Mouse (Mus musculus): ENCODE data around the gene Tdrkh. TPM values are rescaled to one million over a fixed set of nuclear protein-coding genes. Genes with fewer than 3 reads are reported as not detected.

Gene Tdrkh
- polyA plus RNA-seq, 1 experiment: 24.2 TPM

GRCm38 (mm10) chr3:94412530-94412929 is 543 bp upstream of the Tdrkh start:
- DNase-seq (ENCODE audit: low read depth): no peak

GRCm38 (mm10) chr3:94430980-94431379 is 17.9 kb downstream of the Tdrkh start:
- TF ChIP-seq POLR2A (IDR thresholded peaks at IDR 0.05; ENCODE audit: borderline replicate concordance, extremely low read depth, insufficient read depth, insufficient read length, poor library complexity, severe bottlenecking): no peak
- TF ChIP-seq CTCF (IDR thresholded peaks at IDR 0.05; ENCODE audit: borderline replicate concordance, extremely low read depth, insufficient read depth, insufficient read length): no peak
- DNase-seq (ENCODE audit: low read depth): no peak

More at GRCm38 (mm10) chr3:94412530-94412929, 543 bp upstream of the Tdrkh start:
- TF ChIP-seq POLR2A (IDR thresholded peaks at IDR 0.05; ENCODE audit: borderline replicate concordance, extremely low read depth, insufficient read depth, insufficient read length, poor library complexity, severe bottlenecking) (no peak), CTCF (IDR thresholded peaks at IDR 0.05; ENCODE audit: borderline replicate concordance, extremely low read depth, insufficient read depth, insufficient read length) (0 out of 2 replicates have a peak, but pooled peaks have one; percentile 1)

GRCm38 (mm10) chr3:94434305-94434704 is 21.2 kb downstream of the Tdrkh start:
- no peak for TF ChIP-seq CTCF (IDR thresholded peaks at IDR 0.05; ENCODE audit: borderline replicate concordance, extremely low read depth, insufficient read depth, insufficient read length)
- no peak for TF ChIP-seq POLR2A (IDR thresholded peaks at IDR 0.05; ENCODE audit: borderline replicate concordance, extremely low read depth, insufficient read depth, insufficient read length, poor library complexity, severe bottlenecking)
- DNase-seq (ENCODE audit: low read depth): no peak

- DNase-seq (ENCODE audit: low read depth): no peak
- TF ChIP-seq CTCF (IDR thresholded peaks at IDR 0.05; ENCODE audit: borderline replicate concordance, extremely low read depth, insufficient read depth, insufficient read length) (no peak), POLR2A (IDR thresholded peaks at IDR 0.05; ENCODE audit: borderline replicate concordance, extremely low read depth, insufficient read depth, insufficient read length, poor library complexity, severe bottlenecking) (no peak)
These were observed 23.3 kb downstream of the Tdrkh start for GRCm38 (mm10) chr3:94436420-94436819.

- DNase-seq (ENCODE audit: low read depth): peak; percentile 33
These were observed 28.1 kb downstream of the Tdrkh start for GRCm38 (mm10) chr3:94441182-94441581.

GRCm38 (mm10) chr3:94442951-94443596 is 30.0 kb downstream of the Tdrkh start, which contains the start of gene Mrpl9:
Gene Mrpl9, plus strand, starts transcription at chr3:94443318.
- DNase-seq (ENCODE audit: low read depth): peak; percentile 97
- no peak for TF ChIP-seq CTCF (IDR thresholded peaks at IDR 0.05; ENCODE audit: borderline replicate concordance, extremely low read depth, insufficient read depth, insufficient read length)
- TF ChIP-seq POLR2A (IDR thresholded peaks at IDR 0.05; ENCODE audit: borderline replicate concordance, extremely low read depth, insufficient read depth, insufficient read length, poor library complexity, severe bottlenecking): peak; percentile 85; the same call in 1 of the 2 replicates

More at GRCm38 (mm10) chr3:94441182-94441581, 28.1 kb downstream of the Tdrkh start:
- TF ChIP-seq CTCF (IDR thresholded peaks at IDR 0.05; ENCODE audit: borderline replicate concordance, extremely low read depth, insufficient read depth, insufficient read length) (peak; percentile 29; the same call in 1 of the 2 replicates), POLR2A (IDR thresholded peaks at IDR 0.05; ENCODE audit: borderline replicate concordance, extremely low read depth, insufficient read depth, insufficient read length, poor library complexity, severe bottlenecking) (no peak)

- TF ChIP-seq POLR2A (IDR thresholded peaks at IDR 0.05; ENCODE audit: borderline replicate concordance, extremely low read depth, insufficient read depth, insufficient read length, poor library complexity, severe bottlenecking) (no peak), CTCF (IDR thresholded peaks at IDR 0.05; ENCODE audit: borderline replicate concordance, extremely low read depth, insufficient read depth, insufficient read length) (no peak)
- no peak for DNase-seq (ENCODE audit: low read depth)
These were observed 30.5 kb downstream of the Tdrkh start, which contains the start of gene Oaz3 for GRCm38 (mm10) chr3:94443597-94443964. Gene Oaz3, minus strand, starts transcription at chr3:94443915.

GRCm38 (mm10) chr3:94449377-94449776 is 36.3 kb downstream of the Tdrkh start:
- DNase-seq (ENCODE audit: low read depth): no peak
- TF ChIP-seq POLR2A (IDR thresholded peaks at IDR 0.05; ENCODE audit: borderline replicate concordance, extremely low read depth, insufficient read depth, insufficient read length, poor library complexity, severe bottlenecking): no peak
- no peak for TF ChIP-seq CTCF (IDR thresholded peaks at IDR 0.05; ENCODE audit: borderline replicate concordance, extremely low read depth, insufficient read depth, insufficient read length)

- peak; percentile 97 for DNase-seq (ENCODE audit: low read depth)
- TF ChIP-seq POLR2A (IDR thresholded peaks at IDR 0.05; ENCODE audit: borderline replicate concordance, extremely low read depth, insufficient read depth, insufficient read length, poor library complexity, severe bottlenecking) (no peak), CTCF (IDR thresholded peaks at IDR 0.05; ENCODE audit: borderline replicate concordance, extremely low read depth, insufficient read depth, insufficient read length) (peak; percentile 88)
These were observed 43.5 kb downstream of the Tdrkh start for GRCm38 (mm10) chr3:94456529-94457000.

- DNase-seq (ENCODE audit: low read depth): no peak
- TF ChIP-seq POLR2A (IDR thresholded peaks at IDR 0.05; ENCODE audit: borderline replicate concordance, extremely low read depth, insufficient read depth, insufficient read length, poor library complexity, severe bottlenecking): no peak
- TF ChIP-seq CTCF (IDR thresholded peaks at IDR 0.05; ENCODE audit: borderline replicate concordance, extremely low read depth, insufficient read depth, insufficient read length): no peak
These were observed 44.0 kb downstream of the Tdrkh start for GRCm38 (mm10) chr3:94457055-94457454.

GRCm38 (mm10) chr3:94459834-94460233 is 46.8 kb downstream of the Tdrkh start:
- DNase-seq (ENCODE audit: low read depth): no peak
- no peak for TF ChIP-seq POLR2A (IDR thresholded peaks at IDR 0.05; ENCODE audit: borderline replicate concordance, extremely low read depth, insufficient read depth, insufficient read length, poor library complexity, severe bottlenecking)
- no peak for TF ChIP-seq CTCF (IDR thresholded peaks at IDR 0.05; ENCODE audit: borderline replicate concordance, extremely low read depth, insufficient read depth, insufficient read length)
